Mouse (Mus musculus) ES-E14 (cell line): ENCODE results near the gene Lgals1. TPM values are rescaled to one million over a fixed set of nuclear protein-coding genes. Genes with fewer than 3 reads are reported as not detected.

Experiments used
- DNase-seq: peaks from one replicate; pipeline ENCODE4 v3.0.0-alpha.2; 2013; ENCODE audit warnings: low read depth, low spot score
- H3K27ac ChIP-seq: 2 replicates; pipeline ENCODE4 v1.5.1; 2012; ENCODE audit warnings: low read depth, mild to moderate bottlenecking, low read length, moderate library complexity, mixed read lengths; ENCODE audit not compliant: poor library complexity, insufficient read depth, severe bottlenecking
- H3K36me3 ChIP-seq: 2 replicates; pipeline ENCODE4 v1.6.1; 2012; ENCODE audit warnings: mild to moderate bottlenecking, low read length, moderate library complexity, mixed read lengths; ENCODE audit not compliant: control insufficient read depth, poor library complexity, insufficient read depth, severe bottlenecking
- H3K4me1 ChIP-seq, 2 experiments: fragments of 150-350 bp in 1 of 2; sonication (generic) in 1 of 2; 2 replicates each; pipeline ENCODE4 v1.6.1; 2012; ENCODE audit warnings: low read length in 2 of 2, mild to moderate bottlenecking in 1 of 2, mixed read lengths in 1 of 2; ENCODE audit not compliant: control insufficient read depth in 2 of 2, insufficient read depth in 2 of 2, poor library complexity in 1 of 2
- H3K4me3 ChIP-seq, 2 experiments: fragments of 150-350 bp in 1 of 2; sonication (generic) in 1 of 2; 2 replicates each; pipeline ENCODE4 v1.5.1; 2012; ENCODE audit warnings: low read length in 2 of 2, low read depth in 1 of 2, mild to moderate bottlenecking in 1 of 2, mixed read lengths in 1 of 2; ENCODE audit not compliant: insufficient read depth in 1 of 2, poor library complexity in 1 of 2, severe bottlenecking in 1 of 2
- H3K9ac ChIP-seq: 2 replicates; pipeline ENCODE4 v1.6.1; 2012; ENCODE audit warnings: low read depth, mild to moderate bottlenecking, low read length, mixed read lengths; ENCODE audit not compliant: poor library complexity, insufficient read depth, severe bottlenecking
- H3K9me3 ChIP-seq: fragments of 150-350 bp; sonication (generic); 2 replicates; pipeline ENCODE4 v1.6.1; 2012; ENCODE audit warnings: low read depth, mild to moderate bottlenecking, low read length; ENCODE audit not compliant: control insufficient read depth, insufficient read depth
- CHD2 ChIP-seq: IDR thresholded peaks from 2 replicates; pipeline ENCODE4 v1.6.1; 2014; ENCODE audit warnings: mild to moderate bottlenecking, low read depth, low read length, inconsistent platforms
- HCFC1 ChIP-seq: IDR thresholded peaks from 2 replicates; pipeline ENCODE4 v1.6.1; 2012; ENCODE audit warnings: low read length, inconsistent platforms, borderline replicate concordance; ENCODE audit not compliant: insufficient read depth
- MAFK ChIP-seq: IDR thresholded peaks from 2 replicates; pipeline ENCODE4 v1.6.1; 2014; ENCODE audit warnings: mild to moderate bottlenecking, low read depth, low read length, inconsistent platforms; ENCODE audit not compliant: insufficient read depth
- ZC3H11A ChIP-seq: IDR thresholded peaks from 2 replicates; pipeline ENCODE4 v1.6.1; 2012; ENCODE audit warnings: low read depth, mild to moderate bottlenecking, inconsistent platforms, low read length, borderline replicate concordance
- ZNF384 ChIP-seq: IDR thresholded peaks from 2 replicates; pipeline ENCODE4 v1.6.1; 2012; ENCODE audit warnings: low read depth, low read length, inconsistent platforms
- in situ Hi-C, 2 experiments: fragments of 600-800 bp; cut with MboI; formaldehyde crosslinking; loops; one replicate each; pipeline ENCODE4 v1.15.1; 2025; ENCODE audit warnings: low sequenced_read_pairs in 2 of 2, inconsistent platforms in 1 of 2; ENCODE audit not compliant: unreplicated experiment in 2 of 2
- total RNA-seq: library from RNA; depleted of rRNA; stranded (reverse); fragments of 300-350 nt; gene quantifications from 2 replicates; pipeline ENCODE4 v1.2.3, GENCODE M21; 2012

The Lgals1 gene
- total RNA-seq, 1 experiment: 1,081 TPM

DNA sequence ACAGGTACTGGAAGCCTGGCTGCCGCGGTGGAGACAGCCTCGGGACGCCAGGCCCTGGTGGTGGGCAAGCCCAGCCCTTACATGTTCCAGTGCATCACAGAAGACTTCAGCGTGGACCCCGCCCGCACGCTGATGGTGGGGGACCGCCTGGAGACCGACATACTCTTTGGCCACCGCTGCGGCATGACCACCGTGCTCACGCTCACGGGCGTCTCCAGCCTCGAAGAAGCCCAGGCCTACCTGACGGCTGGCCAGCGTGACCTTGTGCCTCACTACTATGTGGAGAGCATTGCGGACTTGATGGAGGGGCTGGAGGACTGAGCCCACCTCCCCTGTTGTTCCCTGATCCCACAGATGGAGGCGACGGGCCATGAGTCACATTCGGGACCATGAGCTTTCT, 8.4 kb upstream of the Lgals1 start:
- H3K27ac ChIP-seq: no peak overlapping the region
- TF ChIP-seq MAFK (no peak), ZC3H11A (no peak), HCFC1 (no peak), ZNF384 (no peak), CHD2 (no peak)
- H3K4me1 ChIP-seq: peaks cover 0 to 14% of the 10 kb centered on the region in 2 experiments; a peak in 1 of 4 replicates
- no peak overlapping the region for H3K4me3 ChIP-seq
- H3K9ac ChIP-seq: no peak overlapping the region
- in situ Hi-C loops: no loop called here
- no peak for DNase-seq
- no peaks in the 10 kb centered on the region for H3K9me3 ChIP-seq
- peaks cover 18% of the 10 kb centered on the region; the same call in 1 of the 2 replicates for H3K36me3 ChIP-seq

DNA sequence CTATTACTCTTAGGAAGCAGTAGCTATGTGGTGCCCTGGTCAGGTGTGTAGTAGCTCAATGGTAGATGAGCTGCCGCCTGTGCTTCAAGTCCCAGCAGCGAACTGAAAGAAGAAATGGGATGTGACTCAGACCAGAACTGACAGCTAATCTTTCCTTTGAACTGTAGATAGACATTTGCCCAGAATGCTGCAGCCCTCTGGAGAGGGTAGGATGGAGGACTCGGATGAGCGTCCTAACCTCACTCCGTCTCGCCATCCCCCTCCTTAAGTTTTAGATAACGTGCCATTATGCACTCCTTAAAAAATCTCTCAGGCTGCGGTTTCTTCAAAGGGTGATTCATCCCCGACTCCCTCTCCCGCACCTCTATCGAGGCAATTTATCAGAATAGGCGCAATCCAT, 6.6 kb upstream of the Lgals1 start:
- no peak overlapping the region for H3K9ac ChIP-seq
- H3K36me3 ChIP-seq: peaks cover 18% of the 10 kb centered on the region; the same call in 1 of the 2 replicates
- in situ Hi-C loops: no loop called here
- H3K4me1 ChIP-seq: peaks cover 4 to 18% of the 10 kb centered on the region in 2 experiments; a peak in 2 of 4 replicates
- no peak for DNase-seq
- H3K9me3 ChIP-seq: no peaks in the 10 kb centered on the region
- H3K27ac ChIP-seq: no peak overlapping the region
- no peak overlapping the region for H3K4me3 ChIP-seq
- TF ChIP-seq ZNF384 (no peak), CHD2 (no peak), ZC3H11A (no peak), HCFC1 (no peak), MAFK (no peak)

DNA sequence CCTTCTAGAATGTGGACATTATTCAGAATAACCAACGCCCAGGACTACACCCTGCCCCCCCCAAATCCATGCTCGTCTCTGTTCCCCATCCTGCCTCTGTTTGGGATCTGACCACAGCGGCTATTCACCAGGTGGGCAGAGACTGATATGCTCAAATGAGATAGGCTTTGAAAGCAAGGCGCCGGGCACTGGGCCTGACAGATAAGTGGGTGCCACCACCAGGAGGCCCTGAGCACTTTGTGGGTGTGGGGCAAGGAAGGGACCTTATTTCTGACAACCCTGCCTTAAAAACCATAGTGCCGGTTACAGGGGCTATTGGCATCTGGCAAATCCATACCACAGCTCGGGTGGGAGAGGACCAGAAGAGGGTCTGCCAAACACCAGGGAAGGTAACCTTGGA, 3.8 kb upstream of the Lgals1 start:
- Histone ChIP-seq H3K4me1 (peaks cover 19 to 21% of the 10 kb centered on the region in 2 experiments), H3K4me3 (no peak overlapping the region), H3K9ac (no peak overlapping the region), H3K36me3 (peaks cover 7% of the 10 kb centered on the region; the same call in 1 of the 2 replicates), H3K27ac (no peak overlapping the region), H3K9me3 (no peaks in the 10 kb centered on the region)
- DNase-seq: no peak
- TF ChIP-seq HCFC1 (no peak), CHD2 (no peak), MAFK (no peak), ZNF384 (no peak), ZC3H11A (no peak)
- in situ Hi-C loops: no loop called here

DNA sequence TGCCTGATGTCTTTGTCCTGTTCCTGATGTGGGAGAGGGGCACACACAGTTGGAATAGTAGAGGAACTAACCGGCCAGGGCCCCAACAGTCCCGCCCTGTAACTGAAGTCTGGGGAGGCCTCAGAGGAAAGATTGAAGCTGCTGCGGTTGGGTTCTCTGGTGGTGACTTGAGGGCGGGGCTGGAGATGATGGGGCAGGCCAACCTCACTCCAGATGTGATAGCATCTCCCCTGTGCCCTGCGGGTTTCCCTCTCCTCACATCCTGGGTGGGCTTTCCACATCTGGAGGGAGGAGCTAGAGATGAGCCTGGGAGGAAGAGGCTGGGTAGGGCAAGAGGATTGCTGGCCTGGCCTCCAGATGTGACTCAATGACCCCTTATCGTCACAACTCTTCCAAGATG, 2.9 kb upstream of the Lgals1 start:
- no peak for TF ChIP-seq MAFK
- TF ChIP-seq HCFC1: no peak
- no peak for TF ChIP-seq ZC3H11A
- TF ChIP-seq ZNF384: no peak
- TF ChIP-seq CHD2: no peak
- H3K36me3 ChIP-seq: 0 out of 2 replicates have a peak, but pooled peaks cover 2% of the 10 kb centered on the region
- peaks cover 21 to 22% of the 10 kb centered on the region in 2 experiments for H3K4me1 ChIP-seq
- H3K9ac ChIP-seq: no peak overlapping the region
- no peak overlapping the region for H3K4me3 ChIP-seq
- DNase-seq: no peak
- in situ Hi-C loops: no loop called here
- no peaks in the 10 kb centered on the region for H3K9me3 ChIP-seq
- no peak overlapping the region for H3K27ac ChIP-seq

DNA sequence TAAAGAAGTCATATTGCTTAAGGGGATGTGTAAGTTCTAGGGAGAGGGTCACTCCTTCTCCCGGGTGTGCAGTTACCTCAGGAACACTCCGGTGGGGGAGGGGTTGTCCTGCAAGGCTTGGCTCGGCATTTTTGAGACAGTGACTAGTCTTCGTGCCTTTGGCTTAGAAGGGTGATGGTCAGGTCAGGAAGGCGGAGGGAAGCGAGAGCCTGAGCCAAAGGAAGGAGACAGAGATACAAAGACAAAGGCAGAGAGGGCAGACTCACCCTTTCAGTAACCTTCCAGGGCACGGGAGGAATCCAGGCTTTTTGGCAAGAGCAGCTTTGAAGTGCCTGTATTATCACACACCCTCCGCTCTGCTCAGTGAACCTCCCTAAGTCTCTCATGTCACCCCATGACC, 1.4 kb upstream of the Lgals1 start:
- Histone ChIP-seq H3K9ac (no peak overlapping the region), H3K27ac (no peak overlapping the region), H3K4me1 (peaks cover 21 to 23% of the 10 kb centered on the region in 2 experiments), H3K4me3 (no peak overlapping the region), H3K9me3 (no peaks in the 10 kb centered on the region), H3K36me3 (peaks cover under 1% of the 10 kb centered on the region; the same call in 1 of the 2 replicates)
- TF ChIP-seq ZNF384 (no peak), ZC3H11A (no peak), HCFC1 (no peak)
- no peak for DNase-seq
- in situ Hi-C loops: no loop called here
